Mouse (Mus musculus): Measurements from ENCODE around the gene Col4a1.

The Col4a1 gene

GRCm38 (mm10) chr8:11265971-11266370 is 46.7 kb downstream of the Col4a1 start:
- DNase-seq (ENCODE audit: low spot score) = no peak

DNA sequence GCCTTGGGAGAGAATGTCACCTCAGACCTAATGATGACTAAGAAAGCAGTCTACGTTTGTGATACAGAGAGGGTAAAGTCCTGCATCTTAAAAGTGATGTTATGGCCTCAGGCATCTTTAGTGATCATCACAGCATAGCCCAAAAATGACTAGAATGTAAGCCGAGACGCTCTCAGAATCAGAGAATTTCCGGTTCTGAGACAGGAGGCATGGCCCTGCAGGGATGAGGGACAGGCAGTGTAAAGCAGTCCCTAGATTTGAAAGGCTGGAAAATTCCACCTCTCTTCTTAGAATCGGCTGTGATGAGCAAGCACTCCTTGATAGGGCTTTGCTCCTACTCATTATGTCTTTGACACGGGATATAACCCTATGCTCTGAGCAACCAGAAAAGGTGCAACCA is 48.8 kb downstream of the Col4a1 start:
- DNase-seq (ENCODE audit: low spot score) = no peak

DNA sequence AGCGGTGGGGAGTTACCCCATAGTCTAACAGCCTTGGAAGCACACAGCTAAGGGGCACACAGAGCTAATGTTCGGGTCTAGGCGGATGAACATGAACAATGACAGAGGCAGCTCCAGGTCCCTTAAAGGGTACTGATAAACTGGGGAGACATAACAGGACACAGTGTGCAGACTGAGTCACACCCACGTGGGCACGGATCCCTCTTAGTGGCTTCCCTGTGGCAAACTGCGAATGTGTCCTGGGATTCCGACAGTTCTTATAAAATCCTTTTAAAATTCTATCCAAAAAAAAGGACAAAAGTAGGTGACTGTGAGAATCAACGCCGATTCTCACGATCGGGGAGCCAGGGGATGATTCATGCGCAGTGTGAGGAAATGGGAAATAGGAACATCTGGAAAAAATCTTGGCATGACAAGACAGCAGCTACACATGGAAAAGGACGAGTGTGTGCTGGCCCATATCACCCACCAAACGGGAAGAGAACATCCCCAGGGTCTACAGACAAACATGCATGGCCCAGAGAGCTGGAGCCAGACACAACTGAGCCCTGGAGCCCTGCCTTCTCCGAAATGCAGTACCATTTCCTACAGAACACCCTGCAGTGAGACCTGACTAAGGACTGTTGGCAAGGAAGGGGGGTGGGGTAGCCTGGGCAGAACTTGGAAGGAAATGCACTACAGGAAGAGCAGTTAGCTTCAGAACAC is 50.4 kb downstream of the Col4a1 start:
- DNase-seq (ENCODE audit: low spot score) = no peak

- DNase-seq (ENCODE audit: low spot score) = no peak
Measured at GRCm38 (mm10) chr8:11259832-11260615, 52.6 kb downstream of the Col4a1 start.

DNA sequence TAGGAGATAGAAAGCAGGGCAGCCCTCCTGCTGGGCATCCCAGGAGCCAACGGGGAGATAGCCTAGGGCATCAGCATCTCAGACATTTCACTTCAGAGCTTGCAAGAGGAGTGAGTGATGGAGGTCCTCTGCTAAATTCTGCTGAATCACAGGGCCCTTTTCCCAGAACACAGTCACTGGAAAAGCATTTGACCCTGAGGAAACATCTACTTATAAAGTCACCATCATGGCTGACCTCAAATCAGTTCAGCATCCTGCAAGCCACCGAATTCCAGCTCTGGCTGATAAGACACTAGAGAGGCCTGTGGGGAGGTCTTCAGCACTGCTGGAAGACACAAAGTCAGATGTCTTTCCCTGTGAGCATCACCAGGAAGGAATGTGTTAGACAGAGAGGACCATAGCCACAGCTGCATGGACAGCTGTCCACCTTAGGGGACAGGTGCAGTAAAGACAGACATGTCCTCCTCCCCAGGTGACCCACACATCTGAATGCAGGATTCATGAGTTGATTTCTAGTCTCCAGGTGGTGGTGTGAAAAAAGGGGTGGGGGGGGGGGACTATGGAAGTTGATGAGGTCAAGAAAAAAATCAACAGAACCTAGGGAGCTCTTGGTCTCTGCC is 54.0 kb downstream of the Col4a1 start:
- no peak for DNase-seq (ENCODE audit: low spot score)

DNA sequence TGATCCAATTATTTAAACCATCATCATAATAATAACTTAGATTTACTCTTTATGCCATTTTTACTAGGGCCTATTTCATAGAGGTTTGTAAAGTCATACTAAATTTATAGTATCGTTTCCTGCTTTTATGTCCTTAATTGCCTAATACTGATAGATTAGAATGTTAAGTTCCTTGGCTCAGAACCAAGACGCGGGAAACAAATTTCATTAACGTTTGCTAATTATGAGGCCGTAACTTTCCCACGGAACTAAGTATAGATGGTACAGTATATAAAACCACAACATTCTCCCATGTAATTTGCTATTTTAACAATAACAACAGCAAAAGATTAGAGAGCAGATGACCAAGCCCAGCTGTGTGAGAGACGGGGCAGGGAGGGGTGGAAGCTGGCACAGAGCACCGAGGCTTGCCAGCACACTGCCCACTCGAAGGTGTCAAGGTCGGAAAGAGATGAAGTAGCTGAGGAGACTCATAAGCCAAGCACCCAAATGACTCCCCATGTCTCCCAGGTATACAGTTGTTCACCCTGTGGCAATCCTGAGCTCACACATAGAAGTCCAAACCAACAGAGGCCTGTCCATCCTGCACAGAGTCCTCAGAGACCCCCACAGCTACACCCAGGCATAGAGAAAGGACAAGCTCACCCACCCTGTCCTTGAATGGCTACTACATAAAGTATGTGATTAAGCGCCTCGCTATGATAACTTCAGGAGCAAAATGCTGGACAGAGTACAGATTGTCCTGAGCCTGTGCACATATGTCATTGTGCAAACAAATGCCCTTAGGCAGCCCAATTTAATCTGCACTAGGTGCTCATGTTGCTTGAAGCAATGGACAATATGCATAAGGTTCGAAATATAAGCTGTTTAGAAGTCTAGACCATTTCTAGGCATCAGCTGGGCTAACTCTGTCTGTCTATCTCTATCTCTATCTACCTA is 55.3 kb downstream of the Col4a1 start:
- no peak for DNase-seq (ENCODE audit: low spot score)

- DNase-seq (ENCODE audit: low spot score) = no peak
Measured at GRCm38 (mm10) chr8:11256405-11256804, 56.2 kb downstream of the Col4a1 start.

- DNase-seq (ENCODE audit: low spot score) = no peak
Measured at GRCm38 (mm10) chr8:11255680-11256079, 56.9 kb downstream of the Col4a1 start.

- no peak for DNase-seq (ENCODE audit: low spot score)
Measured at GRCm38 (mm10) chr8:11254914-11255530, 57.6 kb downstream of the Col4a1 start.

GRCm38 (mm10) chr8:11254510-11254909 is 58.1 kb downstream of the Col4a1 start:
- DNase-seq (ENCODE audit: low spot score) = no peak

GRCm38 (mm10) chr8:11253556-11253955 is 59.1 kb downstream of the Col4a1 start:
- peak; percentile 85 for DNase-seq (ENCODE audit: low spot score)

DNA sequence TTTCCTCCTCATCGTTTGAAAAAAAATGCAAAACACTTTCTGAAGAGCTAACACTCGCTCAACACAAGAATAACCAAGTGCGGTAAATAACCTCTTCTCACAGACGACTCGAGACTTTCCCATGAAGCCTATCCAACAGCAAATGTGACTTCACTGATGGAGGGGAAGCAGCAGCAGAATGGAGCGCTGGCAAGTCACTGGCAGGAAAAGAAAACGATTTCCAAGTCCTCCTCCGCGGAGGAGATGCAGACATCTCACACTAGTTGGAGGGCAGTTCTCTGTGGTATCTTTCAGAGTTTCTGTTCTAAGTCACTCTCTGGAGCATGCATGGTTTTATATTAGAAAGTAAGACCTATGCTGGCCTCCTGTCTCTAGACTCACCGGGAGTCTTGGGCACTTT is 59.6 kb downstream of the Col4a1 start:
- DNase-seq (ENCODE audit: low spot score) = no peak

GRCm38 (mm10) chr8:11252235-11252774 is 60.3 kb downstream of the Col4a1 start:
- DNase-seq (ENCODE audit: low spot score) = no peak

- DNase-seq (ENCODE audit: low spot score) = no peak
Measured at GRCm38 (mm10) chr8:11250149-11250548, 62.5 kb downstream of the Col4a1 start.

DNA sequence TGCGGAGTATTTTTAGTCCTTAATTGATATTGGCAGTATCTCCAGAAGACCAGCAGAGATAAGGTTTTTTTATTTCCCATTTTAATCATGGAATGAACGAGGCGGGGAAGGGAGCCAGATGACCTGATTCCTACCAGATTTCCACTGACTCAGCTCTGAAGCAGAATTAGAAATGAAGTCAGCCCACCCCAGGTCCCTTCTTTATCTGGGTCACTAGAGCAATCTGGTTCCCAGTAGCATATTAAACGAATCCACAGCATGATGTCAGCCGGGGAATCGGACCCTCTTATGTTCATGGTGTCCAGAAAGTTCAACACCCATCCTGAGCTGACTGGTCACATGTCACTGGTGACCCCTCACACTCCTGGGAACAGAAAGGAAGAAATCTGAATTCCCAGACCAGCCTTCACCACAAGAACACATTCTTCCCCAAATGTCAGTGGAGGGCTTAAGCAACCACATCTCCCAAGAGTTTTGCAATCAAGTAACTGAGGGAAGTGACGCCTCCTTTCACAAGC is 63.0 kb downstream of the Col4a1 start:
- DNase-seq (ENCODE audit: low spot score) = no peak

GRCm38 (mm10) chr8:11248712-11249111 is 63.9 kb downstream of the Col4a1 start:
- no peak for DNase-seq (ENCODE audit: low spot score)

DNA sequence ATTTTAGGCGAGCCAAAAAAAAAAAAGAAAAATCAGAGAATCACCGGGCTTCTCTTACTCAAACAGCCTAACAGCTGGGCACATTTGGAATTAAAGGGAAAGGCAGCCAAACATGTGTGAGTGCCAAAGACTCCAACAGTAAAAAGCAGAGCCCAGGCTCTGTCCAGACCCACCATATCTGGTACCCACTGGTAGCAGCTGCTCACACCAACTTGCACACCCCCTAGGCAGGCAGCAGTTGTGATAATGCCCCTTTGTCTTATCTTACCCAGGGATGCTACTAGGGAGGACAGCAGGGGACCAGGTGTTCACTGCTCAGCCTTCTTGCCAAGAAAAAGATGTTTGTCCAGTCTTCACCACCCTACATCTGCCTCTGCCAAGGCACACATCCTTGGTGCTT is 71.1 kb downstream of the Col4a1 start:
- no peak for DNase-seq (ENCODE audit: low spot score)

GRCm38 (mm10) chr8:11234879-11235210 is 77.8 kb downstream of the Col4a1 start:
- DNase-seq (ENCODE audit: low spot score) = no peak

DNA sequence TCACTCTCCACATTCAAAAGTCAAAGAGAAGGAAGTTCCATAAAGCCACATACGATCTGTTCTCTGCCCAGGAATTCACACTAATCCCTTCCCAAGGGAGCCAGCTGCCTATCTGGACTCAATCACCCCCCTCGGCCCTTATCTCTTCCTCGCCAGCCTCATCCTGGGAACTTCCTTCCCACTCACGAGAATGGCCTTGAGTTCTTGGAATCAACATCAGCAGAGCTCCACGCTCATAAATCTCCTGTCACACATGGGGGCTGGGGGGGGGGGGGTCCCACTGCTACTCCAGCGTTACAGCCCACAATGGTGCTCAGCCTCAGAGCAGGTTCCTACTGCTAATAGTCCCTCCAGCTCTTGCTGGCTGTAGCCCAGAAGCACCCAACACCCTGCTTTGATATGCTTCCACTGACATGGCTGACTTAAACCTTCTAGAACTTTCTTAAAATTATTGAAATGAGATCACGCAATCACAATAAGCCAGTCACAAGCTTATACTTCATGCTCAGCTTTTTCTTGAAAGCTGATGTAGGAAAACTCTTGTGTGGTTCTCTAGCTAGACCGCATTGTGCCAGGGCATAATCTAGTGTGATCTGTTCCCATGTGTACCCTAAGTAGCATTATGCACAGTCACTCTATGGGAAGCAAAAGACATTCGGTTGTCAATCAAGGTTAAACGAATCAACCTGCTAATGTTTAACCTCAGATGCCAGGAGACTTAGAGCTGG is 78.3 kb downstream of the Col4a1 start:
- no peak for DNase-seq (ENCODE audit: low spot score)

- no peak for DNase-seq (ENCODE audit: low spot score)
Measured at GRCm38 (mm10) chr8:11233009-11233408, 79.6 kb downstream of the Col4a1 start.

All from embryo, embryonic 10.5 days (tissue).